Mouse (Mus musculus): ENCODE measurements around the gene Myo1h.

GRCm38 (mm10) chr5:114269984-114270383, 19.0 kb upstream of the Myo1h start:
- no peak for TF ChIP-seq POLR2A (IDR thresholded peaks at IDR 0.05; ENCODE audit: insufficient read length, low read depth)
- no peak for TF ChIP-seq CEBPB (IDR thresholded peaks at IDR 0.05; ENCODE audit: insufficient read depth, poor library complexity, severe bottlenecking)
- TF ChIP-seq MAX (IDR thresholded peaks at IDR 0.05; ENCODE audit: low read depth) = no peak

All from myocyte (in vitro differentiated cells).